Comparison of ENCODE assay signal across 15 mouse cellular contexts in genomic region chr5:26979755-26980154, GRCm38 (mm10).
"Had no signal": no experiment of that assay in that cellular context is flagged by ENCODE, and none has a peak within 500 bp of the region (broad histone marks: within the 10 kb centered on the region; RNA-seq: fewer than 3 reads in every experiment).

No protein-coding gene starts in this region.

- H3K4me3 ChIP-seq: limb, embryonic 15.5 days; liver, embryonic 12.5 days; midbrain, embryonic 12.5 days had no signal

- DNase-seq: kidney, adult 8-10 months; kidney, postnatal 25 days; layer of hippocampus, adult 9-11 months; layer of hippocampus, postnatal 36 days; lung, embryonic 14.5 days; lung, postnatal 10 days; lung, postnatal 4 days; retina, postnatal 1 day; right cerebral cortex, postnatal 4 days; spleen, adult 18-20 months; thymus, postnatal 4 days had no signal

- H3K4me1 ChIP-seq: limb, embryonic 15.5 days; liver, embryonic 12.5 days had no signal

- H3K4me2 ChIP-seq: limb, embryonic 15.5 days; liver, embryonic 12.5 days; lung, embryonic 14.5 days; midbrain, embryonic 12.5 days had no signal

- ATAC-seq: intestine, postnatal 0 days; liver, embryonic 12.5 days had no signal

- H3K36me3 ChIP-seq: limb, embryonic 15.5 days; liver, embryonic 12.5 days; midbrain, embryonic 12.5 days had no signal

- H3K9me3 ChIP-seq: limb, embryonic 15.5 days; liver, embryonic 12.5 days; midbrain, embryonic 12.5 days had no signal

- H3K27ac ChIP-seq: limb, embryonic 15.5 days; liver, embryonic 12.5 days; midbrain, embryonic 12.5 days had no signal

- H3K27me3 ChIP-seq: limb, embryonic 15.5 days; liver, embryonic 12.5 days; midbrain, embryonic 12.5 days had no signal

- H3K9ac ChIP-seq: limb, embryonic 15.5 days; liver, embryonic 12.5 days; lung, embryonic 14.5 days; midbrain, embryonic 12.5 days had no signal
